Mouse (Mus musculus) MEL (cell line): ENCODE data around the gene Zbtb3. TPM values are rescaled to one million over a fixed set of nuclear protein-coding genes. Genes with fewer than 3 reads are reported as not detected.

Source experiments
- DNase-seq: peaks from one replicate; pipeline ENCODE4 v3.0.0; 2011; ENCODE audit warnings: low read depth, low spot score
- H3K27ac ChIP-seq: 2 replicates; pipeline ENCODE4 v1.5.1; 2012; ENCODE audit warnings: low read depth, mild to moderate bottlenecking, control low read depth, low read length, moderate library complexity; ENCODE audit not compliant: control insufficient read depth
- H3K27me3 ChIP-seq, 2 experiments: fragments of 150-350 bp in 1 of 2; sonication (generic) in 1 of 2; 2 replicates each; pipeline ENCODE4 v1.6.1; 2012; ENCODE audit warnings: low read length in 2 of 2, mild to moderate bottlenecking in 2 of 2, improper control_type of control experiment in 1 of 2, moderate library complexity in 1 of 2; ENCODE audit not compliant: insufficient read depth in 2 of 2, control insufficient read depth in 1 of 2
- H3K36me3 ChIP-seq, 2 experiments: 2 replicates each; pipeline ENCODE4 v1.6.1; 2012 to 2014; ENCODE audit warnings: low read length in 2 of 2, improper control_type of control experiment in 1 of 2, inconsistent platforms in 1 of 2, mild to moderate bottlenecking in 1 of 2; ENCODE audit not compliant: insufficient read depth in 2 of 2, control insufficient read depth in 1 of 2
- H3K4me1 ChIP-seq, 2 experiments: fragments of 150-350 bp in 1 of 2; sonication (generic) in 1 of 2; 2 replicates each; pipeline ENCODE4 v1.6.1; 2012; ENCODE audit warnings: low read length in 2 of 2, improper control_type of control experiment in 1 of 2, mild to moderate bottlenecking in 1 of 2; ENCODE audit not compliant: insufficient read depth in 2 of 2, control insufficient read depth in 1 of 2
- H3K4me3 ChIP-seq, 2 experiments: fragments of 150-350 bp in 1 of 2; sonication (generic) in 1 of 2; 2 replicates each; pipeline ENCODE4 v1.5.1; 2012; ENCODE audit warnings: low read depth in 2 of 2, low read length in 2 of 2, mild to moderate bottlenecking in 2 of 2, moderate library complexity in 2 of 2, control low read depth in 1 of 2, improper control_type of control experiment in 1 of 2; ENCODE audit not compliant: control insufficient read depth in 1 of 2, insufficient read depth in 1 of 2
- H3K79me2 ChIP-seq: 2 replicates; pipeline ENCODE4 v1.6.1; 2012; ENCODE audit warnings: mild to moderate bottlenecking, low read length, moderate library complexity; ENCODE audit not compliant: control insufficient read depth, poor library complexity, insufficient read depth
- H3K9ac ChIP-seq: 2 replicates; pipeline ENCODE4 v1.6.1; 2012; ENCODE audit warnings: low read depth, mild to moderate bottlenecking, control low read depth, low read length, moderate library complexity; ENCODE audit not compliant: control insufficient read depth, poor library complexity, severe bottlenecking
- H3K9me3 ChIP-seq: fragments of 150-350 bp; sonication (generic); replicated peaks from 2 replicates; pipeline ENCODE4 v1.6.1; 2012; ENCODE audit warnings: mild to moderate bottlenecking, low read length, improper control_type of control experiment, moderate library complexity; ENCODE audit not compliant: insufficient read depth
- BHLHE40 ChIP-seq: IDR thresholded peaks from 2 replicates; pipeline ENCODE4 v1.6.1; 2012; ENCODE audit warnings: low read depth, mild to moderate bottlenecking, inconsistent platforms, low read length, improper control_type of control experiment, borderline replicate concordance
- CHD1 ChIP-seq: IDR thresholded peaks from 2 replicates; pipeline ENCODE4 v1.6.1; 2012; ENCODE audit warnings: low read depth, mild to moderate bottlenecking, inconsistent platforms, low read length, improper control_type of control experiment
- CHD2 ChIP-seq: IDR thresholded peaks from 2 replicates; pipeline ENCODE4 v1.6.1; 2011; ENCODE audit warnings: low read length, improper control_type of control experiment
- CTCF ChIP-seq, 3 experiments: IDR thresholded peaks in 2 of 3; conservative IDR thresholded peaks in 1 of 3; 2 replicates each; pipeline ENCODE4 v1.5.1; 2011 to 2012; ENCODE audit warnings: low read length in 3 of 3, low read depth in 2 of 3, mild to moderate bottlenecking in 2 of 3, improper control_type of control experiment in 1 of 3, inconsistent platforms in 1 of 3, mixed read lengths in 1 of 3, moderate library complexity in 1 of 3; ENCODE audit not compliant: control insufficient read depth in 1 of 3, insufficient read depth in 1 of 3, poor library complexity in 1 of 3, severe bottlenecking in 1 of 3
- E2F4 ChIP-seq: IDR thresholded peaks from 2 replicates; pipeline ENCODE4 v1.6.1; 2011; ENCODE audit warnings: low read depth, low read length, improper control_type of control experiment, borderline replicate concordance
- ELF1 ChIP-seq: IDR thresholded peaks from 2 replicates; pipeline ENCODE4 v1.6.1; 2014; ENCODE audit warnings: low read depth, mild to moderate bottlenecking, inconsistent platforms, low read length, improper control_type of control experiment, moderate library complexity
- EP300 ChIP-seq, 2 experiments: IDR thresholded peaks; 2 replicates each; pipeline ENCODE4 v1.6.1; 2011; ENCODE audit warnings: improper control_type of control experiment in 2 of 2, low read length in 2 of 2, low read depth in 1 of 2, mild to moderate bottlenecking in 1 of 2
- ETS1 ChIP-seq: IDR thresholded peaks from 2 replicates; pipeline ENCODE4 v1.6.1; 2012; ENCODE audit warnings: low read depth, mild to moderate bottlenecking, inconsistent platforms, low read length, improper control_type of control experiment, moderate library complexity
- GABPA ChIP-seq: IDR thresholded peaks from 2 replicates; pipeline ENCODE4 v1.6.1; 2012; ENCODE audit warnings: low read depth, mild to moderate bottlenecking, inconsistent platforms, low read length, improper control_type of control experiment, moderate library complexity
- GATA1 ChIP-seq: IDR thresholded peaks from 2 replicates; pipeline ENCODE4 v1.6.1; 2011; ENCODE audit warnings: low read depth, low read length, improper control_type of control experiment
- HCFC1 ChIP-seq: IDR thresholded peaks from 2 replicates; pipeline ENCODE4 v1.6.1; 2012; ENCODE audit warnings: low read depth, mild to moderate bottlenecking, inconsistent platforms, low read length, improper control_type of control experiment, moderate library complexity
- JUND ChIP-seq: IDR thresholded peaks from 2 replicates; pipeline ENCODE4 v1.6.1; 2011; ENCODE audit warnings: low read depth, mild to moderate bottlenecking, improper control_type of control experiment, low read length
- KAT2A ChIP-seq: conservative IDR thresholded peaks from 2 replicates; pipeline ENCODE4 v1.6.1; 2012; ENCODE audit warnings: low read depth, low read length, improper control_type of control experiment, inconsistent platforms
- MAFK ChIP-seq: IDR thresholded peaks from 2 replicates; pipeline ENCODE4 v1.6.1; 2011; ENCODE audit warnings: low read depth, mild to moderate bottlenecking, low read length, improper control_type of control experiment, borderline replicate concordance
- MAX ChIP-seq: IDR thresholded peaks from 2 replicates; pipeline ENCODE4 v1.6.1; 2011; ENCODE audit warnings: low read length, improper control_type of control experiment
- MAZ ChIP-seq: IDR thresholded peaks from 2 replicates; pipeline ENCODE4 v1.6.1; 2012; ENCODE audit warnings: low read depth, mild to moderate bottlenecking, inconsistent platforms, low read length, improper control_type of control experiment
- MEF2A ChIP-seq: IDR thresholded peaks from 2 replicates; pipeline ENCODE4 v1.6.1; 2014; ENCODE audit warnings: low read depth, mild to moderate bottlenecking, inconsistent platforms, low read length, improper control_type of control experiment; ENCODE audit not compliant: poor library complexity, insufficient replicate concordance, severe bottlenecking; ENCODE audit errors: extremely low read depth
- MXI1 ChIP-seq: IDR thresholded peaks from 2 replicates; pipeline ENCODE4 v1.6.1; 2011; ENCODE audit warnings: mild to moderate bottlenecking, low read depth, low read length, improper control_type of control experiment
- MYB ChIP-seq: IDR thresholded peaks from 2 replicates; pipeline ENCODE4 v1.6.1; 2011; ENCODE audit warnings: mild to moderate bottlenecking, low read depth, low read length, improper control_type of control experiment
- MYC ChIP-seq: IDR thresholded peaks from 2 replicates; pipeline ENCODE4 v1.6.1; 2011; ENCODE audit warnings: low read depth, mild to moderate bottlenecking, low read length, improper control_type of control experiment, moderate library complexity
- NELFE ChIP-seq: IDR thresholded peaks from 2 replicates; pipeline ENCODE4 v1.6.1; 2011; ENCODE audit warnings: low read depth, low read length, improper control_type of control experiment
- NRF1 ChIP-seq: IDR thresholded peaks from 2 replicates; pipeline ENCODE4 v1.6.1; 2014; ENCODE audit warnings: low read depth, mild to moderate bottlenecking, inconsistent platforms, low read length, improper control_type of control experiment, moderate library complexity; ENCODE audit not compliant: poor library complexity, insufficient read depth, severe bottlenecking
- POLR2AphosphoS2 ChIP-seq: IDR thresholded peaks from 2 replicates; pipeline ENCODE4 v1.6.1; 2011; ENCODE audit warnings: low read length, improper control_type of control experiment
- POLR2AphosphoS5 ChIP-seq: IDR thresholded peaks from 2 replicates; pipeline ENCODE4 v1.6.1; 2012; ENCODE audit warnings: low read depth, borderline replicate concordance, mild to moderate bottlenecking, inconsistent platforms, low read length, moderate library complexity, mixed read lengths
- SIN3A ChIP-seq: IDR thresholded peaks from 2 replicates; pipeline ENCODE4 v1.6.1; 2012; ENCODE audit warnings: low read length, improper control_type of control experiment, inconsistent platforms
- SMC3 ChIP-seq: IDR thresholded peaks from 2 replicates; pipeline ENCODE4 v1.6.1; 2011; ENCODE audit warnings: low read depth, low read length, improper control_type of control experiment
- TAL1 ChIP-seq: IDR thresholded peaks from 2 replicates; pipeline ENCODE4 v1.6.1; 2012; ENCODE audit warnings: mild to moderate bottlenecking, inconsistent platforms, low read length, moderate library complexity, mixed read lengths
- TBP ChIP-seq: IDR thresholded peaks from 2 replicates; pipeline ENCODE4 v1.8.0; 2011; ENCODE audit warnings: low read depth, low read length, improper control_type of control experiment
- TCF12 ChIP-seq: IDR thresholded peaks from 2 replicates; pipeline ENCODE4 v1.6.1; 2014; ENCODE audit warnings: low read depth, mild to moderate bottlenecking, inconsistent platforms, low read length, improper control_type of control experiment, moderate library complexity
- UBTF ChIP-seq: IDR thresholded peaks from 2 replicates; pipeline ENCODE4 v1.6.1; 2012; ENCODE audit warnings: low read depth, mild to moderate bottlenecking, inconsistent platforms, low read length, improper control_type of control experiment, moderate library complexity, borderline replicate concordance; ENCODE audit not compliant: insufficient read depth
- USF1 ChIP-seq: IDR thresholded peaks from 2 replicates; pipeline ENCODE4 v1.6.1; 2014; ENCODE audit warnings: low read depth, mild to moderate bottlenecking, inconsistent platforms, low read length, improper control_type of control experiment, moderate library complexity
- ZC3H11A ChIP-seq: IDR thresholded peaks from 2 replicates; pipeline ENCODE4 v1.6.1; 2012; ENCODE audit warnings: low read depth, mild to moderate bottlenecking, inconsistent platforms, low read length, improper control_type of control experiment
- ZKSCAN1 ChIP-seq: IDR thresholded peaks from 2 replicates; pipeline ENCODE4 v1.6.1; 2012; ENCODE audit warnings: low read depth, mild to moderate bottlenecking, inconsistent platforms, low read length, improper control_type of control experiment, moderate library complexity
- ZMIZ1 ChIP-seq: IDR thresholded peaks from 2 replicates; pipeline ENCODE4 v1.6.1; 2012; ENCODE audit warnings: low read depth, mild to moderate bottlenecking, inconsistent platforms, low read length, improper control_type of control experiment, moderate library complexity
- ZNF384 ChIP-seq: IDR thresholded peaks from 2 replicates; pipeline ENCODE4 v1.6.1; 2012; ENCODE audit warnings: low read depth, mild to moderate bottlenecking, inconsistent platforms, low read length, improper control_type of control experiment
- polyA plus RNA-seq, 2 experiments: library from polyadenylated mRNA; stranded (reverse) in 1 of 2; unstranded in 1 of 2; fragments of >175 nt in 1 of 2; fragments of >200 nt in 1 of 2; gene quantifications; 2 replicates each; pipeline versions ENCODE4 v1.2.1 to v1.2.4; 2012; ENCODE audit warnings: low replicate concordance in 2 of 2, low read depth in 1 of 2; ENCODE audit not compliant: insufficient read length in 2 of 2, insufficient read depth in 1 of 2, missing spikeins in 1 of 2
- total RNA-seq: library from RNA; depleted of rRNA; stranded (reverse); fragments of 300-350 nt; gene quantifications from 2 replicates; pipeline ENCODE4 v1.2.3, GENCODE M21; 2012

The Zbtb3 gene
- total and polyA plus RNA-seq, 3 experiments, result 2.4 to 2.9 TPM; not detected in 1

DNA sequence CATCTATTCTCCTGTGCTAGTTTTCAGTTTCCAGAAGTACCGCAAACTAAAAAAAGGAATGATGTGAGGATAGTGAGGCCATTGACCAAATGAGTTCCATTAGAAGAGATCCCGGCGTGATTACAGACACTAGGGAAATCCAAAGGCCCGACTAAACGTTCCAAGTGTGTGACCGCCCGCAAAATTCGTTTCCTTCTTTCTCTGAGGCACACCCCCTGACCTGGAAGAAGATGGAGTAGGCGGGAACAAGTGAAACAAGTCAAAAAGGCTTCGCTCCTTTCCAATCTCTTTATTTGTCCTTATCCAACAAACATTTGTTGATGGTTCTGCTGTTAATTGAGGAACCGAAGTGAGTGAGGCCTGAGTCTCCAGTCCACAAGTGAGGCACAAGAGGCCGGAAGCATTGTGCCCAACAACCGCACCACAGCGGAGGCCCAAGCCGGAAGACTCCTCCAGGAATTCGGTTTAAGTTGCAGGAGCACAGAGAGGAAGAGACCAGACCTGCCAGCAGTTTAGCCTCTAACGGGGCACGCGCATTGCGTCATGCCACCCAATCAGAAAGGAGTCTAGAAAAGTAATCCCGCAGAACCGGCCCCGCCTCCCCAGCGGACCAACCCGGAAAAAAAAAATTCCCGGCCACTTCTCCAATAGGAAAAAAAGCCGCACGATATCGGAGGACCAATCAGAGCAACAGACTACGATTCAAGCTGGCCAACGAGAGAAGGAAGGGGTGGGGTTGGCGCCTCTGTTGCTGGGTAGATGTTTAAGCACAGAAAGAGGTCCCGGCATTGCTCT is 16.6 kb downstream of the Zbtb3 start, which contains the start of gene Ttc9c:
Gene Ttc9c, minus strand, starts transcription at position 533 of the 795 bp plus-strand sequence.
- Histone ChIP-seq H3K27me3 (no peaks in the 10 kb centered on the region), H3K9me3 (no peaks in the 10 kb centered on the region), H3K9ac (peak within 1 kb of the TSS; percentile 93), H3K36me3 (peaks cover 8 to 31% of the 10 kb centered on the region in 2 experiments), H3K79me2 (peaks cover 53% of the 10 kb centered on the region), H3K4me1 (peaks cover 5 to 11% of the 10 kb centered on the region in 2 experiments; a peak in 3 of 4 replicates), H3K27ac (peak within 1 kb of the TSS; percentile 98), H3K4me3 (peak within 1 kb of the TSS; percentile 96 to 98)
- DNase-seq, result peak; percentile 99
- peak; percentile 59 for TF ChIP-seq NRF1
- TF ChIP-seq GATA1, result peak; percentile 45; the same call in 1 of the 2 replicates
- TF ChIP-seq SMC3, result no peak
- no peak for TF ChIP-seq BHLHE40
- TF ChIP-seq POLR2AphosphoS5, result no peak
- TF ChIP-seq ETS1, result peak; percentile 44
- peak; percentile 27 for TF ChIP-seq MXI1
- TF ChIP-seq EP300 (IDR thresholded peaks at IDR 0.05; ENCODE audit: low read depth in 1 of 2, low read length in 2 of 2), result no peak
- peak; percentile 80 for TF ChIP-seq HCFC1
- peak; percentile 72; the same call in 1 of the 2 replicates for TF ChIP-seq MYC
- TF ChIP-seq MAX, result 0 out of 2 replicates have a peak, but pooled peaks have one; percentile 3
- peak; percentile 62 for TF ChIP-seq USF1
- TF ChIP-seq TAL1, result no peak
- peak; percentile 95 for TF ChIP-seq ZNF384
- no peak for TF ChIP-seq JUND
- peak; percentile 50; the same call in 1 of the 2 replicates for TF ChIP-seq TCF12
- TF ChIP-seq POLR2AphosphoS2, result peak; percentile 65; the same call in 1 of the 2 replicates
- 0 out of 2 replicates have a peak, but pooled peaks have one; percentile 11 for TF ChIP-seq MYB
- TF ChIP-seq ZKSCAN1, result no peak
- peak; percentile 48; the same call in 1 of the 2 replicates for TF ChIP-seq MAZ
- no peak for TF ChIP-seq MEF2A
- no peak for TF ChIP-seq E2F4
- peak; percentile 94 for TF ChIP-seq SIN3A
- TF ChIP-seq ELF1, result peak; percentile 91
- peak; percentile 83 for TF ChIP-seq NELFE
- no peak for TF ChIP-seq UBTF
- no peak for TF ChIP-seq CTCF (IDR thresholded peaks at IDR 0.05 in 2 of 3, conservative IDR thresholded peaks at IDR 0.05 in 1 of 3; ENCODE audit: control insufficient read depth in 1 of 3, insufficient read depth in 1 of 3, low read depth in 2 of 3, low read length in 3 of 3, poor library complexity in 1 of 3, severe bottlenecking in 1 of 3)
- no peak for TF ChIP-seq ZC3H11A
- TF ChIP-seq GABPA, result no peak
- no peak for TF ChIP-seq MAFK
- TF ChIP-seq TBP, result peak; percentile 86
- TF ChIP-seq KAT2A, result peak; percentile 67
- TF ChIP-seq ZMIZ1, result no peak; the same call in 1 of the 2 replicates
- TF ChIP-seq CHD2, result peak; percentile 87
- TF ChIP-seq CHD1, result no peak; the same call in 1 of the 2 replicates
